Mouse (Mus musculus) colon, adult 2 months (tissue): Measurements from ENCODE around the gene Unkl. TPM values are rescaled to one million over a fixed set of nuclear protein-coding genes. Genes with fewer than 3 reads are reported as not detected.

Experiments
- polyA plus RNA-seq: library from polyadenylated mRNA; depleted of rRNA; stranded (reverse); fragments of >200 nt; gene quantifications from 2 replicates; pipeline ENCODE4 v1.2.3, GENCODE M21; 2012; rRNA removed

Gene Unkl
- 11.5 and 12.7 TPM in 2 replicates for polyA plus RNA-seq

DNA sequence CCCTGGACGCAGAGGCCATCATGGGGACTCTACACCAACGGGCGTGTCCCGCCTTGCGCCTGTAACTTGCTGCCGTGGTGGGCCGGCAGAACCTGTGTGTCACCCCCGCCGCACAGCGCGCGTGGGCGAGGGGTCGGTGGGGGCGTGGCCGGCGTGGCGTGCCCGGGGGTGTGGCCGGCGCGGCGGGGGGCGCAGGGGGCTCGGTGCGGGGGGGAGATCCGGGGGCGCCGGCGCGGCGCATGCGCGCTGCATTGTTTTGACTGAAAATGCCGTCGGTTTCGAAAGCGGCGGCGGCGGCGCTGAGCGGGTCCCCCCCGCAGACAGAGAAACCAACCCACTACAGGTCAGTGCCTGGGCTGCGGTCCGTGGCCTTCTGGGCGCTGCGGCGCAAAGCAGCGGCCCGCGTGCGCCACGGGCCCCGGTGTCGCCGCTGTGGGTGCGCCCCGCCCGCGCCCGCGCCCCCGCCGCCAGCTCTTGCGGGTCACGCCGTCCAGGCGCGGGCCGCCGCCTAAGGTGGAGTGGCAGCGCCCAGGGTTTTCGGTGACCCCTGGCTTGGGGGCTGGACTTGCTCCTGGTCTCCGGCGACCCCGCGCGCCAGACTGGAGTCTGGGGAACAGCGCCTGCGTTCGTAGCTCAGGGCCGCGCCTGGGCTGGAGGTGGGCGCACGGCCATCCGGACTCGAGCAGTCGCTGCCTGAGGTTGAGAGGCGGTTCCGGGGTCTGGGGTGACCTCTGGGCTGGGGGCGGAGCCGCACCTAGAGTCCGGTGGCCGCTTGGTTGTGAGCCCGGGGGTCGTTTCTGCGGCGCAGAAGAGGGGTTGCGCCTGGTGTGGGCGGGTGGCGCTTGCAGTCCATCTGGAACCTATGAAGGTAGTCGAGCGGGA is at the start of gene Unkl:
Gene Unkl, plus strand, starts transcription at position 248 of the 882 bp plus-strand sequence.

DNA sequence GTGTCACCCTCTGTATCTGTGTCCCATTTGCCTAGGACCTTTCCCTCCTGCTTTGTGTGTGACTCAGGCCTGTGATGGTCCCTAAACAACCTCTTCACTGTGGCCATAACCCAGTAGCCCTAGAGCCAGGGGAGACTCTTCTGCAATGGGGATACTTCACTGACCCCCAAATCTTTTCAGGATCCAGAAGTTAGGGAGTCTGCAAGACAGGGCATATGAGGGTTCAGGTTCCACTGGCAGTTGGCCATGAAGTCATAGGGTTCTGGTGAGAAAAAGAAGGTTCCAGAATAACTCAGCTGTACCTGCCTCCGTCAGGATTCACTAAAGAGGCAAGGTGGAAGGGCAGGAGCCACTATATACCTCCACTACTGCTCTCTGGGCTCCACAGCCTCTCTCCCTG is 26.0 kb upstream of the Unkl start, which contains the start of gene Ccdc154:
Gene Ccdc154, plus strand, starts transcription at position 301 of the 400 bp plus-strand sequence.

DNA sequence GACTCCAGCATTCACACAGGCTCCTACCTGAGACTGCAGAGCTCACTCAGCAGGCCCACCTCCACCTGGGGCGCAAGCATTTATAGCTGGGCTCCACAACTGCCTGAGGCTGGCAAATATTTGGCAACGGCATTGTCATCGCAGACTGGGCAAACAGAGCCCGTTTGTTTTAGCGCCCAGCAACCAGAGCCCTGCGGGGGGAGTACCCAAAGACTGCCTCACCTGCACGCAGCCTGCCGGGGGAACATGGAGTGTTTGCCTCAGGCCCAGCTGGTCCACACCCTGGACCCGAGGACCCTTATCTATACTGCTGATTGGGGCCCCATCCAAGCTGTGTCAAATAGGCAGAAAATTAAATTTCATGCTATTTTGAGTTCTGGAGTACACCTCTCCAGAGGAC is 12.8 kb upstream of the Unkl start, which contains the start of gene Gm38655:
Gene Gm38655, minus strand, starts transcription at position 61 of the 400 bp plus-strand sequence.

DNA sequence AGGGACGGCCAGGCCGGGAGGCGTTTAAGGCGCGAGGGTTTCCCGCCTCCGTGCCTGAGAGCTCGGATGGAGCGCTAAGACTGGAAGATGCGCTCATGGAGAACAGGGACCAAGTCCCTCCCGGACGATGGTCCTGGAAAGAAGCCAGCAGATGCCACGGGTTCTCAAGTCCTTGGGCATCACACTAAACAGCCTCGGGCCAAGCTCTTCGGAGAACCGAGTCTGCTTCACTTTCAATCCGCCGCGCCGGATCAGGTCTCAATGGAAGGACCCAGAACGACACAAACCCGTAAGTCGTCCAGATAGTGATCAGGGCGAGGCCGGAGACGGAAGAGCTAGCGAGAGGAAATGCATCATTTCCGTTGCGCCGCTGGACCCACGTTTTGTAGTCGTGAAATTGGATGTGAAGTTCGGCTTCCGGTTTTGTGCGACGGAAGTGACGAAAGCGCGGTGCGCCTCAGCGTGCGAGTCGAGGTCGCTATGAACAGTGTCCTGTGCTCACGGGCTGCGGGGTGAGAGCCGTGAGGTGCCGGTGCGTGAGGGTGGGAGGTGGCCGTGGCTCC is 4.0 kb upstream of the Unkl start, which contains the start of gene BC003965:
Gene BC003965, plus strand, starts transcription at position 426 of the 563 bp plus-strand sequence.

DNA sequence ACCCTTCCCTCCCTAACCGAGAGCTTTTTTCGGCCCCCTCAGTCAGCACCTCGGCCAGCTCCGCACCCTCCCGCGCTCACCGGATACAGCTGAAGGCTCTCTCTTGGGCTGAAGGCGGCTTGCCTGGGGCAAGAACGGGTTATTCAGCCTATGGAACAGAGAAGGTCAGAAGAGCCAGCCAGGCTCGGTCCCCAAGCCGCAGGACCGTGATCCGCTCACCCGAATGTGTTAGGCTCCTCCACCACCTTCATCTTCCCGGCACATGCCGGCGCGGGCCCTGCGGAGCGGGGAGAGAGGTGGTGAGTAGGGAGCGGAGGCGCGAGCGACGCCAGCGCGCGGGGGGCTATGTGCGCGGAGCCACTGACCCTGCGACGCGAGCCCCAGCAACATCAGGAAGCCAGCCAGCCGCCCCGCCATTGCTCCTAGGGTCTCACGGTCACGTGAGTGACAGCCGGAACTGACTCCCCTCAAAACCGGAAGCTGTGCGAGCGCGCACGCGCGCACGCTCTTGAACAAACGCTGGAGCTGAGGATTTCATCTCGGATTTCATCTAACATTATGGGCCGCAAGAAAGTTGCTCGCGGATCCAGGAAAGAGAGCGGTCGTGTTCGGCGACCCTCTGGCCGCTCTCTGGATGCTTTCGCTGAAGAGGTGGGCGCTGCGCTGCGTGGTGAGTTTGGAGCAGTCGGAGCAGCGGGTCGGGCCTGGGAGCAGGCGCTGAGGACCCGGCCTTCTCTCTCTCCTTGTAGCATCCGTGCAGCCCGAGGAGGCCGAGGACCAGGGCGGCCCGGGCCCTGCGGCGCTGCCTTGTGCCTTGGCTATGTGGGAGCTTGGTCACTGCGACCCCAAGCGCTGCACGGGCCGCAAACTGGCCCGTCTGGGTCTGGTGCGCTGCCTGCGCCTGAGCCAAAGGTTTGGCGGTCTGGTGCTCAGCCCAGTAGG is 51.8 kb downstream of the Unkl start, which contains the start of the genes Gnptg and Tsr3:
Gene Gnptg, minus strand, starts transcription at position 430 of the 942 bp plus-strand sequence.
Gene Tsr3, plus strand, starts transcription at position 476 of the 942 bp plus-strand sequence.

GRCm38 (mm10) chr17:25256140-25256754 is 68.0 kb downstream of the Unkl start, which contains the start of gene Baiap3:
Baiap3 (minus strand) TSS chr17:25256364.

DNA sequence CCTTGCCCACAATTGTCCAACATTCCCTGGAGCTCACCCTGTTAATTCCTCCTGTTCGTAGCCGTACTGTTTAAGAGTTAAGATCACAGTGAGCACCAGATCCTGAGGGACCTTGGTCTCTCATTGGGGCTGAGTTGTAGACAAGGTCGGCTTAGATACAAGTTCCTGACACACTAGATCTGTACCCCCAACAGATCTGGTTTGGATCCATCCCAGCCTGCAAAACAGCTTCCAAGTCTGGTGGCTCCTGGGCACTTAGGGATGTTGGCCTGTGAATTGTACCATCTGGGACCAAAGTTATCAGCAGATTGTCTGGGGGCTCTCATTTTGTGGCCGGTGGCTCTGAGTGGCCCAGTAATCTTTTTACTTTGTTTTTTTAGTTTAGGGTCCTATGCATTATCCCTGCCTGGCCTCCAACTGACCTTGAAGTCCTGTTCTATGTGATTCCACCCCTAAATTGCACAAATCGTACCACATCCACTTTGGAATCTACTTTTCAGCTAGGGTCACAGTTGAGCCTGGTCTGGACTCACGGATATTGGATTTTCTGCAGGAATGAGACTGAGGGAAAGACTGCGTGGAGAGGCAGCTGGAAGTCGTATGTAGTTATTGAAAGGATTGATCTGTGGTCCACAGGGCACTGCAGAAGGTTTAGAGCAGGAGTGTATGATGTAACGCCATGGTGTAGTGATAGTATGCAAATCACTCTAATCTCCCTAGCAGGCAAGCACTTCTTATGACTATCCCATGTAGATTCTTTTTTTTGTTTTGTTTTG is 86.6 kb downstream of the Unkl start, which contains the start of gene Ube2i:
Gene Ube2i, minus strand, starts transcription at position 52 of the 776 bp plus-strand sequence.

Other genes starting within 250 kb of the Unkl start
- 11.4 and 19.2 TPM in 2 replicates for gene Jpt2, start 227.7 kb upstream of the Unkl start, polyA plus RNA-seq
- gene Cramp1l, start 172.6 kb upstream of the Unkl start, polyA plus RNA-seq, result 13.7 and 13.8 TPM in 2 replicates
- gene Ift140, start 172.3 kb upstream of the Unkl start, polyA plus RNA-seq, result 9.6 and 10.6 TPM in 2 replicates
- 22.1 and 24.6 TPM in 2 replicates for gene Tmem204, start 104.8 kb upstream of the Unkl start, polyA plus RNA-seq
- 14.7 and 16.1 TPM in 2 replicates for gene Telo2, start 72.4 kb upstream of the Unkl start, polyA plus RNA-seq
- 0.13 and 0.14 TPM in 2 replicates for gene Ptx4, start 67.6 kb upstream of the Unkl start, polyA plus RNA-seq
- gene Clcn7, start 55.0 kb upstream of the Unkl start, polyA plus RNA-seq, result 24.7 and 25.7 TPM in 2 replicates
- not detected in 2 replicates for gene Ccdc154, start 25.9 kb upstream of the Unkl start, polyA plus RNA-seq
- gene Gm38655, start 12.9 kb upstream of the Unkl start, polyA plus RNA-seq, result 0.30 TPM in 1 of 2 replicates, not detected in the other
- 13.6 and 15.0 TPM in 2 replicates for gene BC003965, start 3.8 kb upstream of the Unkl start, polyA plus RNA-seq
- gene Gnptg, start 51.7 kb downstream of the Unkl start, polyA plus RNA-seq, result 26.5 and 30.4 TPM in 2 replicates
- gene Tsr3, start 51.8 kb downstream of the Unkl start, polyA plus RNA-seq, result 13.5 and 16.3 TPM in 2 replicates
- gene Baiap3, start 68.0 kb downstream of the Unkl start, polyA plus RNA-seq, result 11.4 and 13.3 TPM in 2 replicates
- gene Ube2i, start 86.2 kb downstream of the Unkl start, polyA plus RNA-seq, result 80.8 and 81.0 TPM in 2 replicates
- gene Prss34, start 110.0 kb downstream of the Unkl start, polyA plus RNA-seq, result not detected in 2 replicates
- gene Prss28, start 120.2 kb downstream of the Unkl start, polyA plus RNA-seq, result not detected in 2 replicates
- gene Prss29, start 130.3 kb downstream of the Unkl start, polyA plus RNA-seq, result not detected in 2 replicates
- gene Tpsab1, start 157.2 kb downstream of the Unkl start, polyA plus RNA-seq, result not detected in 2 replicates
- 1.6 and 1.8 TPM in 2 replicates for gene Tpsb2, start 177.9 kb downstream of the Unkl start, polyA plus RNA-seq
- 180 and 201 TPM in 2 replicates for gene Tpsg1, start 180.9 kb downstream of the Unkl start, polyA plus RNA-seq
- gene Cacna1h, start 245.4 kb downstream of the Unkl start, polyA plus RNA-seq, result 56.5 and 61.8 TPM in 2 replicates